Mouse (Mus musculus): Measurements from ENCODE around the gene Sfxn2.
A peak's percentile ranks its signal among the peaks of the same experiment; 100 is the strongest.

Gene Sfxn2

DNA sequence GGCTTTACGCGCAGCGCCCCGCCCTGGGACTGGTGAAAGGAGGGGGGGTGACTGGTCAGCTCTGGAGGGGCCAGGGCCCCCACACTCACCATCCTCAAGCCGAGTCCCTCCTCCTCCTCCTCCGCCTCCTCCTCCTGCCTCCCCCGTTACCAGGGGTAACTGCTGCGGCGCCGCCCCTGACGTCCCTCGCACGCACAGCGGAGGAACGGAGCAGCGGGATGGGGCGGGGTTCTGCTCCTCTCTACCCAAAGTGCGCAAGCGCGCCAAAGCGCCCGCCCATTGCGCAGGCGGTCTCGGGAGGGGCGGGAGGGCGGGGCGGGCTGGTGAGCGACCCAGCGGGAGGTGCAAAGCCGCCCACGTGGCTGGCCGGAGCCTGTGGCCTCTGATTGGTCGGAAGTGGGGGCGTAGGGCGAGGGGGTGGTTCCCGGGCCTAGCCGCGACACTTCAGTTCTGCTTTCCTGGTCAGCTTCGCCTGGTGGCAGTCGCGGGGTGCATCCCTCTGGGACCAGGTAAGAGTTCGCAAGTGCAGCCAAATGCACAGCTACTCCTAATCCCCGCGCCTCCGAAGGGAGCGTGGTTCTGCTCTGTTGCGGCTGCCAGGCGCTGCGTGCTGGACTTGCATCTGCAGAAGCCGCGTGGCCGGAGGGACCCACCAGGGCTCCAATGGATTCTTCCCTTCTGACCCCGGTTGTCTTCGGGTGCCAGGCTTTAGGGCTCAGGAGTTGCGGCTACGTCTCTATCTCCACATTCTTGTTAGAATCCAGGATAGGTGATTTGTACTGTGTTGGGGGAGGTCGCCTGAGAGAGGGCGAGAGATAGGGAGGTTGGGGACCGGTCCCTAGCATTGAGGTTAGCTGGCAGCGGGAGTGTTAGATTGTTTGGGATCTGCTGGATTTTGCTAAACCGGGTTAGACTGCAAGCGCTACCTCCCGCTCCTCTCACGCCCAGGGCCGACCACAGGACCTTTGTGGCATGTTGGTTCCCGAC is at the start of gene Sfxn2, which contains the start of gene Arl3:
TSS of gene Sfxn2 (plus strand) at position 415 of the 987 bp plus-strand sequence.
TSS of gene Arl3 (minus strand) at position 248 of the 987 bp plus-strand sequence.
- DNase-seq = peak; percentile 94

DNA sequence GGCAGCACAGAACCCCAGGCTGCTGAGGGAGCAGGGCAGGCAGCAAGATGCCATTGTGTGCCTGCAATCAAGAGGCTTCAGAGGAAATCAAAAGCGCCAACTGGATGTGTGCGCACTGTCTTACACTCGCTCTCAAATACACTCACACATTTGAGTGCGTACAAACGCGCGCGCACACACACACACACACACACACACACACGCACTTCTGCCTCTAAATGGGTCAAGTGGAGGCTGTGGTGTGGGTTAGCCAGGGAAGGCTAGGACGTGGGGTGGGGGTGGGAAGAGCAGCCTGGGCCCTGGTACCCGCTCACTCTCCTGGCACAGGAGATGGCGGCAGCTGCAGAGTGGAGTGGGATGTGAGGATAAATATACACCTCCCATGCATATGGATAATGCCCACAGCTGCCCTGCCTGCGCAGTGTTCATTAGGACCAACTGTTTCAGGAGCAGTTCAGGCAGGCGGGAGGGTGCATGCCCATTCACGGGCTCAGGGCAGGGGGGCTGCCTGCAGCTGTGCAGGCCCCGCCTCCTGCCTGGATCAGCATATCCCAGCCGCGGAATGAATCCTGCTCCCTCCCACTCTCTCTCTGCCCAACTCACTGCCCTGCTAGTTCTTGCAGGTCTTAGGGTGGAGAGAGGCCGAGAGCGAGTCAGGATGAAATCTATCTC is 49.5 kb upstream of the Sfxn2 start:
- DNase-seq = peak; percentile 36

DNA sequence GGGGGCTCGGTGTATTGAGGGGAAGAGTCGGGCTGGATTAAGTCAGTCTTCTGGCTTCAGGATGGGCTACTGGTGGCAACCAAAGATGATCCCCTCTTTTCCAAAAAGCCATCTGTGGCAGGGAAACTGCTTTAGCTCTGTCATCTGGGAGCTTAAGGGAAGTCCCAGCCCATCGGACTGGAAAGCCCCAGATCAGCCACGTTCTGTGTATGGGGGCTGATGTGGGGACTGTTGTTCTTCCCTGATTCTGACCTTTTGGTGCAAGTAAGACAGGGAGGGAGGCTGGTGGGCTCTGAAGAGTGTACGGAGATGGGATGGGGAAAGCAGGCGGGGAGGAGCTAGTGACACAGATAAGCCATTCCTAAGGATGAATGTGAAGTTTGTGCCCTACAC is 49.0 kb upstream of the Sfxn2 start:
- DNase-seq = no peak

DNA sequence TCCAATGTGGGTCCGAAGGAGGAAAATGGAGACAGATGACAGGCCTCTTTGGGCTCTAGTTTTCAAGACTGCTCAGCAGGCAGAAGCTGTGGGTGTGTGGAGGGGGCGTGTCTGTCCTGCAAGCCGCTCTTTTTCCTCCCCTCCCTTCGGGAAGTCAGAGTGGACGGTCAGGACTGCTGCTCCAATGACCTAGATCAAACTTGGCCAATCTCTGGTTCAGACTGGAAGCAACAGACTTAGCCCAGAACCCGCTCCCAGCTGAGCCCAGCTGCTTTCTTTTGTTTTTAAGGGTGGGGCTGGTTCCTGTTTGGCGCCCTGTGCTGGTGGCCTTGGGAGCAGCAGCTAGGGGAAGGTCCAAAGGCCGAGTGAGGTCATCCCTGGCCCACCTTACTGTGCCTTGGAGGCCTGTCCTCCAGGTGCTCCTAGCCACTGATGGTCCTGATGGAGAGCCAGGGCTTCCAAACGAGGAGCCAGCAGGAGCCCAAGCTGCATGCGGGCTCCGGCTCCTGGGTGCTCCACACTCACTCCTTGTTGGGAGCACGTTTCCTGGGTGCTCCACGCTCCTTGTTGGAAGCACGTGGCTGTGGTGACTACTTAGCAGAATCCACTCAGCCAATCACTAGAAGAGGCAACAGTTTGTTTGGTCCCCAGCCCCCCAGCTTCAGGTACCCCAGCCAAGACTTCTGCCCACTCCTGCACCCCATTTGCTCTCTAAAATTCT is 48.4 kb upstream of the Sfxn2 start:
- DNase-seq = no peak

DNA sequence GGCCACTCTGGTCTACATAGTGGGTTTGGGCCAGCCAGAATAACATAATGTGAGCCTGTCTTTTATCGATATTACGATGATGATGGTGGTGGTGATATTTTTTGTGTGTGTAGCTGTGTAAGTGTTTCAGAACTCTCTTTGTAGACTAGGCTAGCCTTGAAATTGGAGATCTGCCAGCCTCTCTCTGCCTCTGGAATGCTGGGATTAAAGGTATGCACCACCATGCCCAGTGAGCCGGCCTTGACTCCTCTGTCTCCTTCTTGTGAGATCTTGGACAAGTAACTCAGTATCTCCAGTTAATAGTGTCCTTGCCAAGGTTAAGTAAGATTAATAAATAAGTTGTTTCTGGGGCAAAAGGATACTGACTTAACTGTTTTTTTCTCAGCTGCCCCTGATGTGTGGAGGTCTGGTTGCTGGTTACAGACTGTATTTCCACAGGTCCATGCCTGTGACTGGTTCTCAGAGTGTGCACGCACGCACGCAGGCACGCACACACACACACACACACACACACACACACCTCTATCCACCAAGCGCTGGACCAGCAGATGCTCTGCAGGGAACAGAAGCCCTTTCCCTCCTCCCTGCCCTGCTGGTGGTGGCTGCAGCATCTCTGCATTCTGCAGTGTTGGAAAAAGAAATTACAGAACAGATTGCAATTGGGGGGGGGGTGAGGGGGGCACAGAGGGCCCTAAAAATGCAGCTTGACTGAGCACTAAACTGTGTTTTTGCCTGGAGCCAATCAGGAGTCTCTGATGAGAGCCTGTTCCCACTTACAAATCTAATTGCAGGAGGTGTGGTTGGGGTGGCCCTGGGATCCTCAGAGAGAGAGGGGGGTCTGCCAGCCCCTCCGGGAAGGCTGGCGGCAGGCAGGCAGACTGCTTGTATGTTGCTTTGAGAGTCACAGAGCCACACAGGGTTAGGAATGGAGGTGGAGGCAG is 47.2 kb upstream of the Sfxn2 start:
- DNase-seq = no peak

DNA sequence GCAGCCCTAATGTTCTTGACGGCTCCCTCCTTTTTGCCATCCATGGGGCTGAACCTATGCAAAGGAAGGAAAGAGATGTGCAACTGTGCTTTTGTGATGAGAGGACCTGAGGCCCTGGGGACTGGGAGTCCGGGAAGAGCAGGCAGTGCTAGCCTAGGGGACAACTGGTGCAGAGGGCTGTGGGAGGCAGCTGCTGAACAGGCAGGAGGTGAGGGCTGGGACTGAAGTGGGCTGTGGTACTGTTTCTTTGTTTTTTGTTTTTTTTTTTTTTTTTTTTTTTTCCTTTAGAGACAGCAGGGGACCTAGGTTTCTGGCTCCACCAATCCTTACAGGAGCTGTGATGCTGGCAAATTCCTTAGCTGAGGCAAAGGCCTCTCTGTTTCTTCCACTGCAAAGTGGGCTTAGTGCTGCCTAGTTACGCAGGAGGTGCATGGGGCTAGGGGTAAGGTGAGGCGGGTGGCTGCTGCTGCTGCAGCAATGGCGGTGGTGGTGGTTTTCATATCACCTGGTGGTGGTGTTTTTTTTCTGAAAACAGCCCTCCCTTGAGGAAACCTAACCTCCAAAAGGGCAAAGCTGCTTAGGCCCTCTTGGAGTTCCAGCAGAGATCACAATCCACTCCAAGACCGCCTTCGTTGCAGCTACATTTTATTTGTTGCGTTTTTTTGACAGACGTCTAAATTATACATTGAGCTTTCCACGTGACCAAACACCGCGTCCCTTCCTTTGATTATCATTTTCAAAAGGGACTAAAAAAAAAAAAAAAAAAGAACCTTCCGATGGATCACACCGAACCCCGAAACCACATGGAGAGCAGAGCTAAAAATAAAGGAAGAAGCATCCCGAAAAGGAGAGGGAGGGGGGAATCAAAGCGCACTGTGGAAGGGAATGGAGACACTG is 45.3 kb upstream of the Sfxn2 start:
- peak; percentile 58 for DNase-seq

DNA sequence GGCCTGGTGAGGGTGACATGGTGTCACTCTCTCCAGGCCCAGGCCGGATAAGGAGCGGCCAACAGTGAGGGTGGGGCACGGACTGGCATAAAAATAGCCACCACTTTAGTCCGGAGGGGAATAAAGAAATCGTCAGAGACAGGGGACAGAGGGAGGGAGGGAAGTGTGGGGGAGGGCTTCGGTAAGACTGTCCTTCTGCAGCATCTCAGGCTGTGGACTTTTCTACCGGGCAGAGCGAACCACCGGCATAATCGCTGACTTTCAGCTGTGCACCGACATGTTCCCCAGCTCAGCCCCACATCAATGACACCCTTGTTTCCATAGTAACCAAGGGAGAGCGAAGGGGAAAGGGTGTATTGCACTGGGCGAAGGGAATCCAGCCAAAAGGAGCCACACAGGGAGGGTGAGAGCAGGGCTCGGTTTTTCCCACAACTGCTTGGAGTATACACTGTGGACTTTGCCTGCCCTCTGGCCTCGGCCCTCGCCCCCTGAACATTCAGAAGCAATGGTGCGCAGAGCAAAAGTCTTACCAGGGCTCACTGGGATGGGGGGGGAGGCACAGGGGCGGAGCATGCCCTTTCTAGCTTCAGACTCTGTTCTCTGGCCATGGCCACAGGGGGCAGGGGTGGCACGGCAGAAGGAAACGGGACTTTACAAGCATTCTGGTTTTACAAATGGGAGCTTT is 44.5 kb upstream of the Sfxn2 start:
- DNase-seq = peak; percentile 85

DNA sequence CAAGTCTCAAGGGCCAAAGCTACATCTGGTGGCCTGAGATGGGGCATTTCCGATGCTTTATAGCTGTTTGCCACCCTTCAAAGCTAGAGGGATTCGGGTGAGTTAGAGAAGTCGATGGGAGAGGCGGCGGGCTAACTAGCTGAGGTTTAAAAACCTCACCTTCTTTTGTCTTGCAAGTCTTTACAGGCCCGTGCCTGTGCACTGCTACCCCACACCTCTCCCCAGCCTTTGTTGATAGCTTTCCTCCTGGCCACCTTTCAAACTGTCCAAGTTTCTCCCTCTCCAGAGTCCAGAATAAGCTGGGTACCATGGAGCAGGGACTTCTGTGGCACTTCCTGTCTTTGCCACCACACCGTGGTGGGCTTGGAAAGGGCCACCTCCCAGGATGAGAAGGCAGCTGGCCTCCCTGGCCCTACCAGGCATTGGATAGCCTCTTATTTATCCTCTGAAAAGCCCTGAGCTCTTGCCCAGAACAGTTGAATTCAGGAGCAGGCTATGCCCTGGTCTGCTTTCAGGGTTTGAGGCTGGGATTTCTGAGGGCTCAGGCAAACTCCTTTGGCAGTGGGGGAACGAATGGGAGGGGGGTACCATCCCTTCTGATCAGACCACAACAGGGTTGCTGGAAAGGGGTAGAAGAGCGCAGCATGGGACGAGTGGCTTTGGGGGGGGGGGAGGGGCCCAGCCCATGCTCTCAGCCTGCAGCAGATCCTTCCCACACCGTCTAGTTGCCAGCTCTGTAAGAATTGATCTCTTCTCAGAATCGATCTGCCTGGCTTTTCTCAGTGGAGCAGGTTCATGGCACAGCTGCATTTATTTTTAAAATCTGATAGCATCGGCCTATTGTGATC is 43.3 kb upstream of the Sfxn2 start:
- no peak for DNase-seq

DNA sequence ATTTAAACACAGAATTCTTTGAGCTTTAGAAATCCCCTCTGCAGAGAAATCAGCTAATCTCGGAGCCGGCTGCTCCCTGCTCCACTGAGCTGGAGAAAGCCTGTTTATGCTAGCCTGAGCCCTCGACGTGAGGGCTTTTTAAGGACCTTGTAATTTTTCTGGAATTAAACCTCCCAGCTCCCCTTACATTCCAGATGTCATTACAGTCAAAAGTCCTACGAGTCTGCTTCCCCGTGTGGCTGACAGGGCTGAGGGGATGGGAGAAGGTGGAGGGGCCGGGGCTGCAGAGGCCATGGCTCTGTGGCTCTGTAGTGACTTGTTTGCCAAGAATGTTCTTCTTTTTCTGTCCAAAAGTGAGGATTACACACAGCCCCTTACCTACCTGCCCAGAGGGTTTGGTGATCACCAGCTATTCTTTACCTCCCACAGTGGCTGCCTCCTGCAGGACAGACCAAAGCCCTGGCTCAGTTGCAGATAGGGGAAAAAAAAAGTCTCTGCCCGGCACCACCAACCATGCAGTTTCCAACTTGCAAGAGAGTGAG is 42.6 kb upstream of the Sfxn2 start:
- no peak for DNase-seq

DNA sequence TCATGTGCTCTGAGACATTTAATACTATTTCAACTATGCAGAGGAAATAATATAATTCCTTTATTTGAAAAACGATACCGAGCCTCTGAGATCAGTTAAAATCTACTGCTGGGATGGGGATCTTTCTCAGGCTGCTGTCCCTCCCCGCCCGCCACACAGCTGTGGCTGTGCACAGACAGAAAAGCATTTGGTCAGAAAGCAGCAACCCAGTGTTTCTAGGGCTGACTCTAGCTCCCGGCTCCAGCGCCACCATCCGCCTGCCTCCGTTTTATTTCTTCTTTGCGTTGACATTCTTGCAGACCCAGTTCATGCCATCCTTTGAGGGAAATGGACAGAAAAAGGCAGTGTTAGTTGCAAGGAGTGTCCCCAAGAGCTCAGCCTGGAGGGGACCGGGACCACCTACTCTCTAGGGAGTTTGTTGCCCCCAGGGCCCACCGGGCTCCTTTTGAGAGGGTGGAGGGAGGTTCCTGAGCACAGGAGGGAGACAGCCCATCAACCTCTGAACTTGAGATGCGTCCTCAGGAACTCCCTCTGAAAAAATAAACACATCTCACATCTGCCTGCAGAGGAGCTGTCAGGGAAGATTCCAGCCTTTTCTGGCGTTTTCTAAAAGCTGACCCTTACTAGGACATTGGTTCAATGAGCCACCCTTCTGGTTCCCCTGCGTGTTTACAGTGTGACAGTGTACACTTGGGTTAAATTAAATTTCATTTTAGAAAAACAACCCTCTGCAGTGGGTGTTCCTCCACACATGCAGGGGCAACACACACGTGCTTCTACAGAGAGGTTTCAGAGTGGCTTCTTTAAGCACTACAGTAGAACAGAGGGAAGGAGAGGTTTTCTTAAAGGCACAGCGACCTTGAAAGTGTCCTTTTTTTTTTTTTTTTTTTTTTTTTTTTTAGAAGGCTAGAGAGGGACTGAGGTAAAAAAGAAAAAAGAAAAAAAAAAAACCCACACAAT is 41.8 kb upstream of the Sfxn2 start:
- no peak for DNase-seq

DNA sequence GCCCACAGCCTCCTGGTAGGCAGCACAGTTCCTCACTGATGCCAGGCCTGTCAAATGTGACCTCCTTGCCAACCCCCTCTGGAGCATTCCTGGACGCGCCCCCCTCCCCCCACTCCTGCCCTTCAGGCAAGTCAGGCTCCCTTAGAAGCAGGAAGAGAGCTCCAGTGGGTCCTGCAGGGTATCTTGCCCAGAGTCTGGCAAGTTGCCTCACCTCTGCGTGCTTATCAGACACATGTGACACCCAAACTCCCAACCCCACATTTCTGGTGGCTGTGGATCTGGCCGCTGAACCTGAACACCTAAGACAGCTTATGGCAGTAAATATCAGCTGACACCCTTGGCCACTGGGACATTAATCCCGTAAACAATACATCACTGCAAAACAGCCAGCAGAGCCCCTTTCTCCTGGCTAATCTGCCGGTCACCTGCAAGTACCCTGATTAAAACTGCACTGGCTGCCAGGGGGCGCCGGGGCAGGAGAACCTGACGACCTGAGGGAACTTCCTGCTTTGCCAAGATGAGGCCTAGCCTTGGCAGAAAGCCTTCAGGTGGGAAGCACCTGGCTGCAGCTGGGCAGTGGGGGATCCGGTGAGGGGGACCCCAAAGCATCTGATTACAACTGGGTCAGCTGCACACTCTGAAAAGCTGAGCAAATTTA is 41.0 kb upstream of the Sfxn2 start:
- peak; percentile 43 for DNase-seq

DNA sequence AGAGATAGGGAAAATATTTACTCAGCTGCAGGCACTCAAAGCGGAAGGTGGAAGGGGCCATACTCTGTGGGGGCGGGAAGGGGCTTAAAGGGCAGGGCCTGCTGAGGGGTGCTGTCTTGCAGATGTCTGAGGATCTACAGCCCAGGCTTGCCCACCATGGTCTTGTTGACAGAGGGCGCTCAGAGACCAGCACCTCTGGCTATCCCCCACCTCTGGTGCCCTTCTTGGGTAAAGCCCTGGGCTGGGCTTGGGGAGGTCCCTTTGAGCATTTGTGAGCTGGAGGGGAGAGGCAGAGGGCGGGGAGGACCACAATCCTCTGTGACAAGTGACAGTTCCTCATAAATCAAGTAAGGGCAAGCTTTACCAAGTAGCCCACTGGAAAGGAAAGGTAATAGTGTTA is 40.1 kb upstream of the Sfxn2 start:
- no peak for DNase-seq

DNA sequence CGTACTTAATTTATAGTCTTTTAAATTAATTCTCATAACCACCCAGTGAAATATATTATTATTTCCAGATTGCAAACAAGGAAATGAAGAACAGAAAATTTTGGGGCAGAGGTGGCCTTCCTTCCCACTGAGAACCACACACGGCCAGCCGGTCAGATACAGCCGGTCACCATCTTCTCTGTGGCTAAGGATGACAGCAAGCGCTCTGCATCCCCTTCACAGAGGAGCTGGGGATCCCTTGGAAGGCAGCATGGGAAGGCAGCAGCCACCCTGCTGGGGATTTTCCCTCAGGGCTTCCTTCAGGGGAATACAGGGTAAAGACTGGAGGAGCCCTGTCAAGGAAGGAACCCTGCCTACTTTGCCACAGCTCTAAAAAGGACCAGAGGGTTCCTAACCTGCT is 39.6 kb upstream of the Sfxn2 start:
- no peak for DNase-seq

DNA sequence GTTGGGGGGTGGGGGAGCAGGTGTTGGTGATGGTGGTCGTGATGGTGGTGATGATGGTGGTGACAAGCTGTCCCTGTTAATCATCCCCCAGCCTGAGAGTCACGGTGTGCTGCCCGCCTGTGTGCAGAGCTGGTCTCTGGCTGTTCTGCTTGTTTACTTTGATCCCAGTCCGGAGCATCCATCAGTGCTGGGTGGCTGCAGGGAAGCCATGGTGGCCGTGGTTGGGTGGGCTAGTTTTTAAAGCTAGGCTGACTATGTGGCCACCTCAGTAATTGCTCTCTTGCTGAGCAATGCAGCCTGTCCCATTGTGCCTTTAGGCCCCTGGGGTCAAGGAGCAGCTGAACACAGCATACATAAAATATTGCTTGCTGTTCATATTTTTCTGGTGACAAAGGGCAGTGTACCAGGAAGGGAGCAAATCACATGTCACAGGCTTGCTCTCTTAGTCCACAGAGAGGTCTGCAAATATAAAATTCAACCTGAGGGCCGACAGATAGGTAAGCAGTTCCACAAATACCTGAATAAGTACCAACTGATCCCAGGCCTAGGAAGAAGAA is 38.5 kb upstream of the Sfxn2 start:
- DNase-seq = no peak

DNA sequence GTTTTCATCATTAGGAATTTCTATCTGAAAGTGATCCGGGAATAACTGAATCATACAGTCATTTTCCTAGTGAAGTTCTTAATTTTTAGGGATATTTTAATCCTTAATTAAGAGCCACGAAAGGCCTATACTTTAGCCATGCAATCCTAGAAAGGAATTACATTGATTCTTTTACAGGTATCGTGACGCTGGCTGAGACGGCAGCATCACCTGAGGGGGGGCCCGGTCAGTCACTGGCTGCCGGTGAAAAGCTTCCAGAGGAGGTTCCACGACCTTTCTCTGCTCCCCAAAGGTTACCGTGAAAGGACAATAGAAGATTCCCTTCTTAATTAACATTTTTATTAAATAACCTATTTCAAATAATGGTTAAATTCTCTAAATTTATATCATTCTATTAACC is 35.8 kb upstream of the Sfxn2 start:
- no peak for DNase-seq

DNA sequence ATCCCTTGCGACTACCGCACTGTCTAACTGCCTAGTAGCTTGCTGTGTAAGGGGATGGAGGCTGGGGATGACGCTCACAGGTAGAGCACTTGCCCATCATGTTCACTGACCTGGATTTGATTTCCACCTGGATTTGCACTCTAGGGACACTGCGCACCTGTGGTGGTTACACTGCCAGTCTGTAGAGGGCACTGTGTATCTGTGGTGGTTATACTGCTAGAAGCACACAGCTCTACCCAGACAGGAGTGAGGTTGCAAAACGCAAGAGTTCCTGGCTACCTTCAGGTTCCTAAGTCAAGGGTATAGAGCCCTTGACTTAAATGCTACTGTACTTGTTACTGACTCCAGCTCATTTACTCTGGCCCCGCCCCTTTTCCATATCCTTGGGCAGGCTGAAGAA is 35.0 kb upstream of the Sfxn2 start:
- no peak for DNase-seq

DNA sequence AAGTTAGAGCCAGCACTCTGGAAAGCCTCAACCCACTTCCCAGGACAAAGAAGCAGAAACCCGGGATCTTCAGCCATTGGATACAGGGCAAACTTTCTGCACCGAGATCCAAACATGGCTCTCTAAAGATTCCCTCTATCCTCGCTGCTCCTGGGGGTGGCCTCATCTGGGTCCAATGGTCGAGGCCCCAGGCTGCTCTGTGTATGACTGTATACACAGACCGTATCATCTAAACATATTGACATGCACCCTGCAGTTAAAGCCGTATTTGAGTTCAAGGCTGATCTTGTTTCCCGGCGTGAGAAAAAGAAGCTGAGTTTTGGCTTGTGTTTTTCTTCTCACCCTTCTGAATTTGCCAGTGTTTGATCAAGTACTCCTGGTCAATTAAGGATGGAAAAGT is 30.4 kb upstream of the Sfxn2 start:
- DNase-seq = no peak
